Mouse (Mus musculus): ENCODE measurements around the gene Hrc. TPM values are rescaled to one million over a fixed set of nuclear protein-coding genes. Genes with fewer than 3 reads are reported as not detected.

Gene Hrc
- total RNA-seq, 2 experiments from 2014 or later: 0.22 to 0.33 TPM

DNA sequence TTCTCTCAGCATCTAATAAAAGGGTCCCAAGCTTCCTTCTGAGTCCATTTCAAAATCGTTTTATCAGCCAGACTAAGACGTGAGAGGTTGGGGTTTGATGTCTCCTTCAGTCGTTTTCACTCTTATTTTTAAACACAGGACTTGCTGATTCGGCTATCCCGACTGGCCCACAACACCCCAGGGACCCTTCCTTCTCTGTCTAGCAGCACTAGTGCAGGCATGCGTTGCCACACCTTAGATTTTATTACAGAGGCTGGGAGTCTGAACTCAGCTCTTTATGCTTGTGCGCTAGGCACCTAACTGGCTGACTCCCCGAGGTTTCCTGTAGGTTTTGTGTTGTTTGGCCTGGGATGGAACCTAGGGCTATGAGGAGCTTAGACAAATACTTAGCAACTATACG lies 21.6 kb upstream of the Hrc start:
- DNase-seq (ENCODE audit: low spot score in 2 of 2): no peak
- TF ChIP-seq CTCF (conservative IDR thresholded peaks at IDR 0.05): no peak
- H3K4me3 ChIP-seq: no peak overlapping the region
- H3K27ac ChIP-seq: peak overlapping the region; percentile 86

DNA sequence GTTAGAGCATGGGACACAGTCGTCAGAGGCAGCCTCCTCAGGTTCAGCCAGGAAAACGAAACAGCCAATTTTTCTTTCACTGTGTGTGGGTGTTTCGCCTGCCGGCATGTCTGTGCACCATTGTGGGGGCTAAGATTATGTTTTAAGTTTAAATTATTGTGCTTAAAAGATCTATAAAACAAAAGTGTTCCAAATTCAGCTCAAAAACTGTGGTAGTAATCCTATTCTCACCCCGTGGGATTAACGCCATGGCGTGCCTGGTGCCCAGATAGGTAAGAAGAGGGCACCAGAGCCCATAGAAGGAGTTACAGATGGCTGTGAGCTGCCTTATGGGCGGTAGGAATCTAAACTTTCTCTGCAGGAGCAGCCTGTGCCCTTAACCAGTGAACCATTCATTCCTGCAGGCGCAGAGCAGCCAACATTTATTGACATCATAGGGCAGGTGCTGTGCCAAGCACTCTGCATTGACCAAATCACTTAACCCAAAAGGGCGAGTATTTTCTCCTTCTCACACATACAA lies 19.8 kb upstream of the Hrc start:
- Histone ChIP-seq H3K27ac (peak overlapping the region; percentile 86), H3K4me3 (no peak overlapping the region)
- no peak for DNase-seq (ENCODE audit: low spot score in 2 of 2)
- no peak for TF ChIP-seq CTCF (conservative IDR thresholded peaks at IDR 0.05)

DNA sequence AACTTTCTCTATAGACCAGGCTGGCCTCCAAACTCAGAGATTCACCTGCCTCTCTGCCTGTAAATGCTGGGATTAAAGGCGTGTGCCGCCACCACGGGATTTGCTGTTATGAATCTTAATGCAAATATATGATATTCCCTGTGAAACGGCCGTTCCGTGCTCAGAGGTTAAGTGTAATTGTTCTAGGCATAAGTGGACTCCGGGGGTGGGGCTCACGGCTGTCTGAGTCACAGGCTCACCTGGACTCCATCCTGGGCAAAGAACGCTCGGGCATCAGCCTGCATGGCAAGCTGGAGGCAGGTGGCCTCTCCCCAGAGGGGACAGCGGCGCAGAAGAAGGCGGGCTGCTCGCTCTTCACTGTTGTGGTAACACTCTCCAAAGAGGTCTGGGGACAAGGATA lies 18.6 kb upstream of the Hrc start:
- H3K27ac ChIP-seq: peak overlapping the region; percentile 61
- TF ChIP-seq CTCF (conservative IDR thresholded peaks at IDR 0.05): no peak

DNA sequence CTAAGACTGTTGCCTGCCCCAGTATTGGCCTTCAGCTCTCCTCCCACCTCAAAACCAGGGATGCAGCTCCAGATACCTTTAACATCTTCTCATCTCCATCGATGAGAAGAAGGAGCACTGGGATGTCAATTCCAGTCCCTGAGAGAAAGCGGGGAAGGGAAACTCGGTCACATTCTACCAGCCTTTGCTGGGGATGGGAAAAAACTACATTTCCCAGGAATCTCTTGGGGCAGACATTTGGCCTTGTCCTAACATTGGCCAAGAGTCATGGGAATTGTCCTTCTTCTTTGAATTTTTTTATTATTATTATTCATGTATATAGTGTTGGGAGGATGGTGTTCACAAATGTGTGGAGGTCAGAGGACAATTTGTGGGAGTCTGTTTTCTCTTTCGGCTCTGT lies 12.8 kb upstream of the Hrc start:
- no peak overlapping the region for H3K27ac ChIP-seq
- no peak for TF ChIP-seq CTCF (conservative IDR thresholded peaks at IDR 0.05)
- H3K4me3 ChIP-seq: no peak overlapping the region
- DNase-seq (ENCODE audit: low spot score in 2 of 2): no peak

More for the DNA sequence above, 18.6 kb upstream of the Hrc start:
- no peak overlapping the region for H3K4me3 ChIP-seq
- DNase-seq (ENCODE audit: low spot score in 2 of 2): no peak

DNA sequence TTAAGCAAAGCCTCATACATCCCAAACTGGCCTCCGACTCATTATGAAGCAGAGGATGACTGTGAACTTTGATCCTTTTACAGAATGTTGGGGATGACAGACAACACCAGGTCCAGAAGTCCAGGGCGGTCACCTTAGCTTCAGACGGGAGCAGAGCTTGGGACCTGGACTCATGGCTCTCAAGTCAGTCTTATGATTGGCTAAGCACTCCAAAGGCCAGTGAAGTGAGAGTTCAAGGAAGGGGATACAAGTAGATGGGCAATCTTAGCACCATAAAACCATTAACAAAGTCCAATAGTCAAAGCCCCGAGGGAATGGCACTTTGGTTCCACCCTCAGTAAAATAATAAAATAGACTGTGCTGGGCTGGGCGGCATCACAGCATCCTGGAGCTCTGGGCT lies 12.0 kb upstream of the Hrc start:
- no peak overlapping the region for H3K4me3 ChIP-seq
- no peak for TF ChIP-seq CTCF (conservative IDR thresholded peaks at IDR 0.05)
- H3K27ac ChIP-seq: no peak overlapping the region
- DNase-seq (ENCODE audit: low spot score in 2 of 2): no peak

DNA sequence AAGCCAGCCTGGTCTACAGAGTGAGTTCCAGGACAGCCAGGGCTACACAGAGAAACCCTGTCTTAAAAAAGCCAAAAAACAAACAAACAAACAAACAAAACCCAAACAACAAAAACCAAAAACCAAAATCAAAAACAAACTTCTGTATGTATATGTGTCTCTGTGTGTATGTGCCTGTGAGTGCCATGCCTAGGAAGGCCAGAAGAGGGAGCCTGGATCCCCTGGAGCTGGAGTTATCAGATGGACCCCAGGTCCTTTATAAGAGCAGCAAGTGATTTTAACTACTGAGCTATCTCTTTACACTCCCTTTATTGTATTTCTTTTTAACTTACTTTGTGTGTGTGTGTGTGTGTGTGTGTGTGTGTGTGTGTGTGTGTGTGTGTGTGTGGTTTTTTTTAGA lies 9.3 kb upstream of the Hrc start:
- no peak for DNase-seq (ENCODE audit: low spot score in 2 of 2)
- H3K27ac ChIP-seq: no peak overlapping the region
- peak; percentile 31; the same call in 1 of the 2 replicates for TF ChIP-seq CTCF (conservative IDR thresholded peaks at IDR 0.05)
- H3K4me3 ChIP-seq: no peak overlapping the region

DNA sequence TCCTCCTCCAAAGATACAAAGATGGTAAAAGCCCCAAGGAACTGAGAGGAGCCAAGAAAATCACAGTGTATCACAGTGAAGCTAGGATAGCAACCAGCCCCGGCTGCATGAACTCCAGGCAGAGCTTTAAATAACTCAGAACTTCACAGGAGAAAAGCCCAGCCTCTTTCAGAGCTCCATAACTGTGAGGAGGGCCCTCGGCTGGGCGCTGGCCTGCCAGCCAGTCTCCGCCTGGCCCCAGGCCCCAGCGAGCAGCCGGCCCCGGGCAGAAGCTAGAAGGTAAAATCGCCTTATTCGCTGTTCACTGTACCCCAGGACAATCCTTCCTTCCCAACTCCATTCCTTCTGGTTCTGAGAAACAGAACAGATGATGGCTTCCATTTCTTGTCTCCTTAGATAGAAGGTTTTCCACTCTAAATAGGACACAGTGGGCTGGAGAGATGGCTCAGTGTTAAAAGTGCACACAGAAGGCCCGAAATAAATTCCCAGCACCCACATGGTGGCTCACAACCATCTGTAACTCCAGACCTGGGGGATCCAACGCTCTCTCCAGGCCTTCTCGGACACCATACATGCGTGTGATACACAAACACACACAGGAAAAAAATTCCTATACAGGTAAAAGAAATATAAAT lies 6.1 kb upstream of the Hrc start:
- Histone ChIP-seq H3K27ac (no peak overlapping the region), H3K4me3 (no peak overlapping the region)
- no peak for DNase-seq (ENCODE audit: low spot score in 2 of 2)
- TF ChIP-seq CTCF (conservative IDR thresholded peaks at IDR 0.05): no peak

DNA sequence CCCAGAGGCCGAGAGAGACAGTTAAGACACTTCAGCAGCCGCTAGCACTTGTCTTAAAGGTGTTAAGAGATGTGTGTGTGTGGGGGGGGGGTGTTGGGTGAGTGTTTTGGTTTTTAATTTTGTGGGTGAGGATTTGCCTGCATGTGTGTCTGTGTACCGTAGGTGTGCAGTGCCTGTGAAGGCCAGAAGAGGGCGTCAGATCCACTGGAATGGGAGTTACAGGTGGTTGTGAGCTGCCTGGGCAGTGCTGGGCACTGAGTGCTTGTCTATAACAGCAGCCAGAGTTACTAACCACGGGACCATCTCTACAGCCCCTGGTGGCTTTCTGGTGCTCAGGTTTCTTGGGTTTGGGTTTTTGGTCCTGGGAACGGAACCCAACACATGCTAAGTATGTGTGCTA lies 3.6 kb upstream of the Hrc start:
- no peak for DNase-seq (ENCODE audit: low spot score in 2 of 2)
- peak; percentile 38 for TF ChIP-seq CTCF (conservative IDR thresholded peaks at IDR 0.05)
- Histone ChIP-seq H3K4me3 (no peak overlapping the region), H3K27ac (no peak overlapping the region)

DNA sequence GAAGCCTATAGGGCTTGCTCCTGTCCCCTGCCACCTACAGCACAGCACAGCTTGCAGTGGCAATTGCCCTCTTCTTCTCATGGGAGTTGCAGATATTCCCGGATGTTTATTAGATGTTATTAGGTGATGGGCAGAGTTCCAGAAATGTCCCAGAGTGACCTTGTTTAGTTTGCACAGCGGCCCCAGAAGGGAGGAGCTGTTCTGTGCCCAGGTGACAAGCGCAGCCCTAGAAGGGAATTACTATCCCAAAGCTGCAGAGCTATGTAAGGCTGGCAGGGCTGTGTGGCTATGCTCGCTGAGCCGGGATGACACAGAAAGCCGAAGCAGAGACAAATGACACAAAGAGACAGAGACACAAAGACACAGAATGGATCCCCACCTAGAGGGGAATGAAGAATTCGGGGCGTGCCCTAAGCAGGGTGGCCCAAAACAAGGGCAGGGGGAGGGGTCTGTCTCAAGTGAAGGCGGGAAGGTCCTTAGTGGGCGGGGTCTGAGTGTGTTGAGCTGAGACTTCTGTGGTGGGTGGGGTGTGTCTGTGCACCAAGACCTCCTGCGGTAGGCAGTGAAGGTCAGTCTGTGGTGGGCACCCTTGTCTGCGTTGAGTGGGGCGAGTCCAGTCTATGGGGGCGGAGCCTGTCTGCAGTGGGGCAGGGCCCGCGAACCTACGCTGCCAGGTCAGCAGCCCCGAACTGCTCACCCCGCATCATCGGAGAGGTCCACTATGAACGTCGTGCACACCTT lies 2.2 kb upstream of the Hrc start:
- TF ChIP-seq CTCF (conservative IDR thresholded peaks at IDR 0.05): no peak
- Histone ChIP-seq H3K4me3 (peak overlapping the region; percentile 77), H3K27ac (peak overlapping the region; percentile 73)
- DNase-seq (ENCODE audit: low spot score in 2 of 2): no peak

DNA sequence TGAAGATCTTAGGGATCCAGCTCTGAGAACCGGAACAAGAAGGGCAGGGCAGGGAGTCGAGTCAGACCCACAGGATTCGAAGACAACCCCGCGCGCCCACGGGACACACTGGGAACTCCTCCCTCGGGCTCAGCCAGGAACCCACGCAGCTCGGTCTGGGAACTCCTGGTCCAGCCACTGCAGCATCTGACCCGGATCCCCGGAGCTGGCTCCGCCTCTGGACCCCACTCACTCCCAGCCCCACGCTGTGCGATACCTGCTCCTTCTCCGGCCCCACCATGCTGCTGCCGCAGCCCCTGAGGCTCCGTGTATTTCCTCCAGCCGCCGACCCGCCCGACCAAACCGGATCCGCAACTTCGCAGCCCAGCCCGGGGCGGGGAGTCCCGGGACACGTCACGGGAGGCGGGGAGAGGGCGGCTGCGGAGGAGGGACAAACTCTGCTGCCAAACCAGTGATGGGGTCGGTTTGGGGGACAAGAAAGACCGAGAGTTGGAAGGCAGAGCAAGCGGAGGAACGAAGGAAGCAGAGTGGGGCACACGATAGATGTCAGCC lies 1.6 kb upstream of the Hrc start, which contains the start of gene Trpm4:
Gene Trpm4, minus strand, starts transcription at position 350 of the 552 bp plus-strand sequence.
- DNase-seq (ENCODE audit: low spot score in 2 of 2): peak in 1 of 2 experiments; percentile 74
- Histone ChIP-seq H3K4me3 (peak within 1 kb of the TSS; percentile 77), H3K27ac (peak within 1 kb of the TSS; percentile 73)
- no peak for TF ChIP-seq CTCF (conservative IDR thresholded peaks at IDR 0.05)

DNA sequence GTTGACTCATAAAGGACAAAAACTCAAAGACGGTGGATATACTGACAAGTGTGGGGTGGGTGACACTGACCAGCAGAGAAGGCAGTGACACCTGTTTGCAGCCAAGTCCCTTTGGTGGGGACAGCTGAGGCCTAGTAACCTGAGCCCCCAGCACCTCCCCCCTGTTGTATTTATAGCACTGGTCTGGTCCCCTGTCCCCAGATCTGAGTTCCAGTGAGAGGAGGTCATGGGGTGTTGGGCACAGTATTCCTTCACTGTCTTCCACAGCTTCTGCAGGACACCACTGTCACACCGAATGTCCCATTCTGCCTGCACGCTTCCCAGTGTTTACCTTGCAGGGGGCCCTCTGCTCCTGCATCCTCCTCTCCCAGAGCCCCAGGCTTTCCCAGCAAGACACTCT lies 485 bp upstream of the Hrc start:
- TF ChIP-seq CTCF (conservative IDR thresholded peaks at IDR 0.05): no peak
- DNase-seq (ENCODE audit: low spot score in 2 of 2): no peak
- Histone ChIP-seq H3K27ac (no peak overlapping the region), H3K4me3 (no peak overlapping the region)

DNA sequence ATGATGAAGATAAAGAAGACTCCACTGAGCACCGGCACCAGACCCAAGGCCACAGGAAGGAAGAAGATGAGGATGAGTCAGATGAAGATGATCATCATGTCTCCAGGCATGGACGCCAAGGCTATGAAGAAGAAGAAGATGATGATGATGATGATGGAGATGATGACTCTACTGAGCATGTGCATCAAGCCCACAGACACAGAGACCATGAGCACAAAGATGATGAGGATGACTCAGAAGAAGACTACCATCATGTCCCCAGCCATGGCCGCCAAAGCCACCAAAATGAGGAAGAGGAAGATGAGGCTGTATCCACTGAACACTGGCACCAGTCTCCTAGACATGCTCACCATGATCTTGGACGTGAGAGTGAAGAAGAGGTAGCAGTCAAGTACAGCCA lies 1.2 kb downstream of the Hrc start:
- DNase-seq (ENCODE audit: low spot score in 2 of 2): no peak
- TF ChIP-seq CTCF (conservative IDR thresholded peaks at IDR 0.05): no peak
- Histone ChIP-seq H3K4me3 (no peak overlapping the region), H3K27ac (no peak overlapping the region)

DNA sequence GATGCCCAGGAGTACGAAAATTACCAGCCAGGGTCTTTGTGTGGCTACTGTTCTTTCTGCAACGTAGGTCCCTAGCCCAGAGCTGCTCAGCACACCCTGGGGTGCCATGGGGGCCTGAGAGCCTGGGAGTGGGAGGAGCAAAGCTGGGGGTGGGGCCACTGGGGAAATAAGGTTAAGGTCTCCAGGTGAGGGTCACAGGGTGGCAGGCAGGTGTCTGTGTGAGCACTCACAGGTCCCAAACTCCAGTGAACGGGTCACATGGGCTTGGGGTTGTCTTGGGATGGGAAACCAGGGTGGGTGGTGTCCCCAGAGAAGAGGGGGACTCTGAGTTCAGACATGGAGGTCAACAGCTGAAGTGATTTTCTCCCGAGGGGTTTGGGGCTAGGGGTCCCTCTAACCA lies 2.4 kb downstream of the Hrc start:
- no peak for TF ChIP-seq CTCF (conservative IDR thresholded peaks at IDR 0.05)
- H3K27ac ChIP-seq: no peak overlapping the region
- DNase-seq (ENCODE audit: low spot score in 2 of 2): no peak
- no peak overlapping the region for H3K4me3 ChIP-seq

All from layer of hippocampus, adult 2 months (tissue).